Mouse (Mus musculus): ENCODE results near the gene Zg16.

The Zg16 gene

DNA sequence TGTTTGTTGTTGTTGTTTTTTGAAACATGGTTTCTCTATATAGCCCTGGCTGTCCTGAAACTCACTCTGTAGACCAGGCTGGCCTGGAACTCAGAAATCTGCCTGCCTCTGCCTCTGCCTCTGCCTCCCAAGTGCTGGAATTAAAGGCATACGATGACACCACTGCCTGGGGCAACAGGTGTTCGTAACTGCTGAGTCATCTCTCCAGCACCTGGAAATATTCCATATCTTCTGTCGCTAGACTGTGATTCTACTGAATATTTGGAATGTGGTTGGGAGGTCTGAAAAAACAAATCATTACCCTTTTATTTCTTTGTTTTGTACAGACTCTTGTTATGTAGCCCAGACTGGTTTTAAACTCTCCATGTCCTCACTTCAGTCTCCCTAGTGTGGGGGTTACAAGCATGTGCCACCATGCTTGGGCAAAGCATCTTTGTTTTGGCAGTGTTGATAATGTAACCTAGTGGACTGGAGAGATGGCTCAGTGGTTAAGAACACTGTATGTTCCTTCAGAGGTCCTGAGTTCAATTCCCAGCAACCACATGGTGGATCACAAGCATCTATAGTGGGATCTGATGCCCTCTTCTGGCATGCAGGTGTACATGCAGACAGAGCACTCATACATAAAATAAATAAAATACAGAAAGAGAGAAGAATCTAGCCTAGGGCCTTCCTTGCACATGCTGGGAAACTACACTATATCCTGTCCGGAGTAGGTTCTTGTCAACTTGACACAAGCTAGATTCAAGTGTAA is 82.8 kb downstream of the Zg16 start:
- DNase-seq (ENCODE audit: low spot score), result no peak

GRCm38 (mm10) chr7:127003620-127004019 is 83.5 kb downstream of the Zg16 start:
- no peak for DNase-seq (ENCODE audit: low spot score)

Data from ovary, adult 18-20 months (tissue).